Mouse (Mus musculus) CH12.LX (cell line): ENCODE results near the gene Egfl7. TPM values are rescaled to one million over a fixed set of nuclear protein-coding genes. Genes with fewer than 3 reads are reported as not detected.

Experiments used
- DNase-seq: peaks from one replicate; pipeline ENCODE4 v3.0.0-alpha.2; 2013; ENCODE audit errors: extremely low read depth
- H3K27ac ChIP-seq: 2 replicates; pipeline ENCODE4 v1.5.1; 2012; ENCODE audit warnings: low read depth, mild to moderate bottlenecking, control low read depth, moderate library complexity; ENCODE audit not compliant: insufficient read depth
- H3K27me3 ChIP-seq: replicated peaks from 2 replicates; pipeline ENCODE3; 2012; ENCODE audit warnings: inconsistent platforms
- H3K36me3 ChIP-seq, 2 experiments: replicated peaks in 1 of 2; 2 replicates each; pipeline versions ENCODE3 to v1.6.1; 2012; ENCODE audit warnings: inconsistent platforms in 1 of 2, low read length in 1 of 2, mild to moderate bottlenecking in 1 of 2, mixed read lengths in 1 of 2, moderate library complexity in 1 of 2; ENCODE audit not compliant: control insufficient read depth in 1 of 2, insufficient read depth in 1 of 2
- H3K4me1 ChIP-seq, 2 experiments: 2 replicates each; pipeline ENCODE4 v1.6.1; 2012; ENCODE audit warnings: inconsistent platforms in 1 of 2, moderate library complexity in 1 of 2; ENCODE audit not compliant: insufficient read depth in 2 of 2, control insufficient read depth in 1 of 2
- H3K4me2 ChIP-seq: 2 replicates; pipeline ENCODE4 v1.6.1; 2012; ENCODE audit warnings: low read depth, mild to moderate bottlenecking, control low read depth; ENCODE audit not compliant: poor library complexity, insufficient read depth, severe bottlenecking
- H3K4me3 ChIP-seq, 3 experiments: fragments of 150-350 bp in 1 of 3; sonication (generic) in 1 of 3; replicated peaks in 1 of 3; 2 replicates each; pipeline versions ENCODE3 to v1.5.1; 2011 to 2012; ENCODE audit warnings: low read depth in 2 of 3, low read length in 2 of 3, mild to moderate bottlenecking in 2 of 3, moderate library complexity in 2 of 3, control low read depth in 1 of 3, improper control_type of control experiment in 1 of 3, inconsistent platforms in 1 of 3, mixed read lengths in 1 of 3; ENCODE audit not compliant: poor library complexity in 1 of 3
- H3K79me2 ChIP-seq: replicated peaks from 2 replicates; pipeline ENCODE4 v1.6.1; 2012; ENCODE audit warnings: mild to moderate bottlenecking, moderate library complexity; ENCODE audit not compliant: control insufficient read depth, poor library complexity, insufficient read depth, severe bottlenecking; ENCODE audit errors: extremely low read depth
- H3K9ac ChIP-seq: 2 replicates; pipeline ENCODE4 v1.6.1; 2012; ENCODE audit warnings: low read depth, mild to moderate bottlenecking, control low read depth, moderate library complexity; ENCODE audit not compliant: insufficient read depth
- H3K9me3 ChIP-seq: replicated peaks from 2 replicates; pipeline ENCODE3; 2012; ENCODE audit warnings: low read length, inconsistent platforms, mixed read lengths
- BHLHE40 ChIP-seq: IDR thresholded peaks from 2 replicates; pipeline ENCODE4 v1.6.1; 2011; ENCODE audit warnings: mild to moderate bottlenecking, low read depth, low read length, improper control_type of control experiment
- CHD2 ChIP-seq: IDR thresholded peaks from 2 replicates; pipeline ENCODE4 v1.6.1; 2011; ENCODE audit warnings: low read length, improper control_type of control experiment
- CTCF ChIP-seq, 2 experiments: IDR thresholded peaks in 1 of 2; conservative IDR thresholded peaks in 1 of 2; 2 replicates each; pipeline ENCODE4 v1.5.1; 2011 to 2012; ENCODE audit warnings: low read depth in 2 of 2, low read length in 2 of 2, improper control_type of control experiment in 1 of 2, inconsistent platforms in 1 of 2, mild to moderate bottlenecking in 1 of 2, moderate library complexity in 1 of 2
- ETS1 ChIP-seq: conservative IDR thresholded peaks from 2 replicates; pipeline ENCODE4 v1.6.1; 2012; ENCODE audit warnings: low read depth, mild to moderate bottlenecking, inconsistent platforms, low read length, improper control_type of control experiment, moderate library complexity
- HCFC1 ChIP-seq: IDR thresholded peaks from 2 replicates; pipeline ENCODE4 v1.6.1; 2012; ENCODE audit warnings: low read depth, mild to moderate bottlenecking, inconsistent platforms, low read length, improper control_type of control experiment
- IRF4 ChIP-seq: IDR thresholded peaks from 2 replicates; pipeline ENCODE4 v1.6.1; 2014; ENCODE audit warnings: low read depth, mild to moderate bottlenecking, inconsistent platforms, low read length, improper control_type of control experiment
- JUN ChIP-seq: IDR thresholded peaks from 2 replicates; pipeline ENCODE4 v1.6.1; 2011; ENCODE audit warnings: low read depth, mild to moderate bottlenecking, low read length, improper control_type of control experiment, moderate library complexity; ENCODE audit not compliant: insufficient read depth
- MAX ChIP-seq: IDR thresholded peaks from 2 replicates; pipeline ENCODE4 v1.6.1; 2011; ENCODE audit warnings: low read length, improper control_type of control experiment
- MXI1 ChIP-seq: IDR thresholded peaks from 2 replicates; pipeline ENCODE4 v1.6.1; 2011; ENCODE audit warnings: mild to moderate bottlenecking, low read depth, low read length, improper control_type of control experiment
- MYC ChIP-seq: IDR thresholded peaks from 2 replicates; pipeline ENCODE4 v1.6.1; 2011; ENCODE audit warnings: low read depth, mild to moderate bottlenecking, improper control_type of control experiment, low read length
- NELFE ChIP-seq: IDR thresholded peaks from 2 replicates; pipeline ENCODE4 v1.6.1; 2011; ENCODE audit warnings: low read depth, low read length, improper control_type of control experiment
- RAD21 ChIP-seq: IDR thresholded peaks from 2 replicates; pipeline ENCODE4 v1.6.1; 2011; ENCODE audit warnings: low read depth, mild to moderate bottlenecking, low read length, improper control_type of control experiment, moderate library complexity
- RCOR1 ChIP-seq: conservative IDR thresholded peaks from 2 replicates; pipeline ENCODE4 v1.6.1; 2012; ENCODE audit warnings: low read depth, mild to moderate bottlenecking, inconsistent platforms, low read length, improper control_type of control experiment
- SIN3A ChIP-seq: IDR thresholded peaks from 2 replicates; pipeline ENCODE4 v1.6.1; 2012; ENCODE audit warnings: low read length, improper control_type of control experiment, inconsistent platforms
- SMC3 ChIP-seq: IDR thresholded peaks from 2 replicates; pipeline ENCODE4 v1.6.1; 2011; ENCODE audit warnings: low read depth, low read length, improper control_type of control experiment
- TBP ChIP-seq: conservative IDR thresholded peaks from 2 replicates; pipeline ENCODE4 v1.6.1; 2011; ENCODE audit warnings: low read depth, low read length, improper control_type of control experiment
- TCF12 ChIP-seq: IDR thresholded peaks from 2 replicates; pipeline ENCODE4 v1.6.1; 2014; ENCODE audit warnings: low read depth, mild to moderate bottlenecking, inconsistent platforms, low read length, improper control_type of control experiment
- UBTF ChIP-seq: IDR thresholded peaks from 2 replicates; pipeline ENCODE4 v1.6.1; 2012; ENCODE audit warnings: low read depth, mild to moderate bottlenecking, inconsistent platforms, low read length, improper control_type of control experiment, moderate library complexity
- USF1 ChIP-seq: IDR thresholded peaks from 2 replicates; pipeline ENCODE4 v1.6.1; 2014; ENCODE audit warnings: low read depth, mild to moderate bottlenecking, inconsistent platforms, low read length, improper control_type of control experiment
- USF2 ChIP-seq: conservative IDR thresholded peaks from 2 replicates; pipeline ENCODE4 v1.6.1; 2011; ENCODE audit warnings: low read depth, low read length, improper control_type of control experiment
- ZMIZ1 ChIP-seq: IDR thresholded peaks from 2 replicates; pipeline ENCODE4 v1.6.1; 2012; ENCODE audit warnings: low read depth, mild to moderate bottlenecking, inconsistent platforms, low read length, improper control_type of control experiment
- ZNF384 ChIP-seq: IDR thresholded peaks from 2 replicates; pipeline ENCODE4 v1.6.1; 2012; ENCODE audit warnings: low read depth, low read length, improper control_type of control experiment, inconsistent platforms
- dilution Hi-C: fragments of 300-500 bp; cut with MboI; formaldehyde crosslinking; loops from 2 replicates; pipeline ENCODE4 v1.14.3; 2020; ENCODE audit warnings: low sequenced_read_pairs; ENCODE audit not compliant: extremely low pct_unique_long_range_greater_than_20kb, extremely low pct_ligation_motif_present
- in situ Hi-C: fragments of 300-500 bp; cut with MboI; formaldehyde crosslinking; loops from 3 replicates; pipeline ENCODE4 v1.14.3; 2019; ENCODE audit warnings: low sequenced_read_pairs, low pct_ligation_motif_present, low pct_unique_long_range_greater_than_20kb, mixed read lengths
- polyA plus RNA-seq: library from polyadenylated mRNA; unstranded; fragments of >175 nt; gene quantifications from 2 replicates; pipeline ENCODE4 v1.2.1, GENCODE M21; 2012; ENCODE audit warnings: low read depth; ENCODE audit not compliant: insufficient read length
- total RNA-seq, 2 experiments: library from RNA; depleted of rRNA; stranded (reverse); fragments of 300-350 nt in 1 of 2; fragments of >200 nt in 1 of 2; gene quantifications; 2 replicates each; pipeline ENCODE4 v1.2.3; 2012 to 2014

The Egfl7 gene
- total and polyA plus RNA-seq, 3 experiments, result 20.1 to 39.3 (median 24.7) TPM

GRCm38 (mm10) chr2:26622984-26623383 is 43.2 kb downstream of the Egfl7 start:
- in situ Hi-C loops, result no loop called here
- no peak for DNase-seq
- H3K4me3 ChIP-seq, result no peak overlapping the region

DNA sequence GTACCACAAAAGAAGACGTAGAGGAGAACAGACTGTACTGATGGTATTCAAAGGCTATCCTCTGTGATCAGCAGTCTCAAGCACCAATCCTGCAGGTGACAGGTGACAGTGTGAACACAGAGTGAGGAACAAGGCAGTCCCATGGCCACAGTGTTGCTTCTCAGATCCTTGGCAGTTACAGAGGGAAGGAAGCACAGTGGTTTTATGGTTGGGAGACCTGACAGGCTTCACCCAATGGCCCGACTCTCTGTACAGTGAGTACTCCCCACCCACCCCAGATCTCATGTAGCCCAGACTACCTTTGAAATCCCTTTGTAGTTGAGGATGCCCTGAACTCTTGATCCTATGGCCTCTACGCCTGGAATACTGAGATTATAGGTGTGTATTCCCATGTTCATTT is 45.6 kb downstream of the Egfl7 start:
- no peaks in the 10 kb centered on the region for H3K9me3 ChIP-seq
- in situ Hi-C loops, result no loop called here
- no peaks in the 10 kb centered on the region for H3K36me3 ChIP-seq
- H3K4me2 ChIP-seq, result no peak overlapping the region
- H3K27me3 ChIP-seq, result peaks cover 28% of the 10 kb centered on the region
- H3K4me3 ChIP-seq, result no peak overlapping the region
- no peak overlapping the region for H3K27ac ChIP-seq
- dilution Hi-C loops, result no loop called here
- H3K79me2 ChIP-seq, result no peaks in the 10 kb centered on the region
- H3K4me1 ChIP-seq, result peaks cover 0 to under 1% of the 10 kb centered on the region in 2 experiments; a peak in 1 of 4 replicates
- TF ChIP-seq TBP, result no peak
- no peak for TF ChIP-seq TCF12
- no peak overlapping the region for H3K9ac ChIP-seq
- DNase-seq, result no peak

More at GRCm38 (mm10) chr2:26622984-26623383, 43.2 kb downstream of the Egfl7 start:
- no peaks in the 10 kb centered on the region for H3K36me3 ChIP-seq
- H3K9me3 ChIP-seq, result no peaks in the 10 kb centered on the region
- H3K9ac ChIP-seq, result no peak overlapping the region
- no peaks in the 10 kb centered on the region for H3K4me1 ChIP-seq
- no peak for TF ChIP-seq USF2
- TF ChIP-seq SMC3, result no peak
- no peak for TF ChIP-seq JUN
- TF ChIP-seq SIN3A, result no peak
- TF ChIP-seq MAX, result no peak
- TF ChIP-seq CTCF (conservative IDR thresholded peaks at IDR 0.05 in 1 of 2, IDR thresholded peaks at IDR 0.05 in 1 of 2; ENCODE audit: low read depth in 2 of 2, low read length in 2 of 2), result no peak
- TF ChIP-seq USF1, result no peak
- no peak for TF ChIP-seq ETS1
- TF ChIP-seq ZNF384, result no peak
- TF ChIP-seq UBTF, result no peak
- TF ChIP-seq RAD21, result no peak
- no peak for TF ChIP-seq MYC
- TF ChIP-seq MXI1, result no peak
- TF ChIP-seq NELFE, result no peak
- no peak for TF ChIP-seq HCFC1
- TF ChIP-seq BHLHE40, result no peak
- TF ChIP-seq ZMIZ1, result no peak
- no peak for TF ChIP-seq RCOR1
- no peak for TF ChIP-seq IRF4
- no peak for TF ChIP-seq CHD2
- H3K4me2 ChIP-seq, result no peak overlapping the region
- dilution Hi-C loops, result no loop called here
- no peaks in the 10 kb centered on the region for H3K79me2 ChIP-seq
- no peak overlapping the region for H3K27ac ChIP-seq
- peaks cover 28% of the 10 kb centered on the region for H3K27me3 ChIP-seq
